Comparison of ENCODE assay signal across 8 mouse cellular contexts in genomic region chr6:31221490-31221889, GRCm38 (mm10).
DNase-seq lines count a peak whose midpoint lies in the region; ATAC-seq and TF ChIP-seq lines count a peak whose summit lies in the region.
"Had no signal": no experiment of that assay in that cellular context is flagged by ENCODE, and none has a peak within 500 bp of the region (broad histone marks: within the 10 kb centered on the region; RNA-seq: fewer than 3 reads in every experiment).

No protein-coding gene starts in this region.

- WGBS in liver, adult 2 months, result under 1% methylated on average over 10 of the region's 10 CpGs
- 31% methylated on average over 10 of the region's 10 CpGs for WGBS in liver, embryonic 11.5 days
- 39% methylated on average over 10 of the region's 10 CpGs for WGBS in heart, embryonic 13.5 days
- 8% methylated on average over 10 of the region's 10 CpGs for WGBS in midbrain, postnatal 0 days

- peak; percentile 92 for DNase-seq in liver, adult 2 months (ENCODE audit: extremely low read depth, low read depth, low spot score)
- no peak for DNase-seq in liver, embryonic 11.5 days (ENCODE audit: low spot score)
- peak; percentile 60 for DNase-seq in midbrain, postnatal 0 days (ENCODE audit: low spot score)
- no peak for DNase-seq in embryo, embryonic 10 days (ENCODE audit: low spot score)
- DNase-seq in cerebellum, postnatal 14 days, result no peak

- no peaks in the 10 kb centered on the region for H3K27me3 ChIP-seq in liver, adult 2 months (ENCODE audit: control insufficient read depth, insufficient read depth, low read length)
- H3K27me3 ChIP-seq in liver, embryonic 11.5 days (replicated peaks; ENCODE audit: control insufficient read depth, insufficient read depth, low read length), result peaks cover 49% of the 10 kb centered on the region
- peaks cover 70% of the 10 kb centered on the region for H3K27me3 ChIP-seq in heart, embryonic 13.5 days (replicated peaks)
- H3K27me3 ChIP-seq in midbrain, postnatal 0 days (ENCODE audit: insufficient read depth, low read length), result 0 out of 2 replicates have a peak, but pooled peaks cover 6% of the 10 kb centered on the region

- TF ChIP-seq CTCF in liver, adult 2 months (IDR thresholded peaks at IDR 0.05; ENCODE audit: low read depth, low read length), result no peak
- no peak for TF ChIP-seq CTCF in midbrain, postnatal 0 days (IDR thresholded peaks at IDR 0.05)

- ATAC-seq in liver, embryonic 11.5 days (replicated peaks; ENCODE audit: low FRiP score), result no peak
- peak; percentile 19 for ATAC-seq in activated CD4-positive, CD25-positive, alpha-beta regulatory T cell, adult 4 months
- ATAC-seq in heart, embryonic 13.5 days (ENCODE audit: extremely low read depth, insufficient number of reproducible peaks, low FRiP score, low TSS enrichment), result no peak
- no peak for ATAC-seq in midbrain, postnatal 0 days (ENCODE audit: low FRiP score)

- H3K4me2 ChIP-seq in liver, embryonic 11.5 days, result no peak overlapping the region
- peak overlapping the region; percentile 16; the same call in 1 of the 2 replicates for H3K4me2 ChIP-seq in heart, embryonic 13.5 days
- H3K4me2 ChIP-seq in midbrain, postnatal 0 days (ENCODE audit: low read depth, low read length, poor library complexity, severe bottlenecking), result peak overlapping the region; percentile 99
- H3K4me2 ChIP-seq: limb, embryonic 12.5 days had no signal

- H3K27ac ChIP-seq in liver, adult 2 months (replicated peaks; ENCODE audit: insufficient read depth, low read depth, low read length), result peak overlapping the region; percentile 55
- H3K27ac ChIP-seq in liver, embryonic 11.5 days (ENCODE audit: low read depth, low read length), result no peak overlapping the region
- no peak overlapping the region for H3K27ac ChIP-seq in heart, embryonic 13.5 days (replicated peaks)
- no peak overlapping the region for H3K27ac ChIP-seq in midbrain, postnatal 0 days (ENCODE audit: low read depth, low read length)
- H3K27ac ChIP-seq: limb, embryonic 12.5 days had no signal

- peaks cover 8% of the 10 kb centered on the region for H3K4me1 ChIP-seq in liver, adult 2 months (ENCODE audit: control insufficient read depth, insufficient read depth, low read length)
- peaks cover 18% of the 10 kb centered on the region for H3K4me1 ChIP-seq in liver, embryonic 11.5 days (replicated peaks; ENCODE audit: control insufficient read depth, insufficient read depth, low read length)
- H3K4me1 ChIP-seq in heart, embryonic 13.5 days, result peaks cover 36% of the 10 kb centered on the region
- peaks cover 9% of the 10 kb centered on the region; the same call in 1 of the 2 replicates for H3K4me1 ChIP-seq in midbrain, postnatal 0 days (ENCODE audit: insufficient read depth, low read length)

- H3K79me2 ChIP-seq in liver, adult 2 months (ENCODE audit: control insufficient read depth, insufficient read depth, low read length), result peaks cover 21% of the 10 kb centered on the region; the same call in 1 of the 2 replicates

- no peaks in the 10 kb centered on the region for H3K9me3 ChIP-seq in liver, embryonic 11.5 days (ENCODE audit: control insufficient read depth, low read length)
- H3K9me3 ChIP-seq in heart, embryonic 13.5 days, result no peaks in the 10 kb centered on the region
- no peaks in the 10 kb centered on the region for H3K9me3 ChIP-seq in midbrain, postnatal 0 days (ENCODE audit: low read length)
- H3K9me3 ChIP-seq: limb, embryonic 12.5 days had no signal

- no peaks in the 10 kb centered on the region for H3K36me3 ChIP-seq in liver, adult 2 months (ENCODE audit: control insufficient read depth, insufficient read depth, low read length)
- H3K36me3 ChIP-seq in liver, embryonic 11.5 days (ENCODE audit: control insufficient read depth, insufficient read depth, low read length), result no peaks in the 10 kb centered on the region
- no peaks in the 10 kb centered on the region for H3K36me3 ChIP-seq in heart, embryonic 13.5 days
- no peaks in the 10 kb centered on the region for H3K36me3 ChIP-seq in midbrain, postnatal 0 days (ENCODE audit: insufficient read depth, low read length)
- H3K36me3 ChIP-seq: limb, embryonic 12.5 days had no signal

- TF ChIP-seq POLR2A in liver, adult 2 months (IDR thresholded peaks at IDR 0.05; ENCODE audit: extremely low read depth, insufficient read depth, low read length), result no peak

- H3K4me3 ChIP-seq in liver, adult 2 months (ENCODE audit: insufficient read depth, low read depth, low read length), result peak overlapping the region; percentile 63
- no peak overlapping the region for H3K4me3 ChIP-seq in liver, embryonic 11.5 days (ENCODE audit: low read depth, low read length)
- no peak overlapping the region for H3K4me3 ChIP-seq in heart, embryonic 13.5 days
- peak overlapping the region; percentile 3; the same call in 1 of the 2 replicates for H3K4me3 ChIP-seq in midbrain, postnatal 0 days (ENCODE audit: low read depth, low read length)
- H3K4me3 ChIP-seq: limb, embryonic 12.5 days had no signal

- H3K9ac ChIP-seq in liver, adult 2 months (ENCODE audit: low read depth, low read length), result peak overlapping the region; percentile 2; the same call in 1 of the 2 replicates
- H3K9ac ChIP-seq in liver, embryonic 11.5 days (ENCODE audit: low read depth, low read length), result no peak overlapping the region
- no peak overlapping the region for H3K9ac ChIP-seq in heart, embryonic 13.5 days
- no peak overlapping the region for H3K9ac ChIP-seq in midbrain, postnatal 0 days (replicated peaks; ENCODE audit: low read length, poor library complexity, severe bottlenecking)
- H3K9ac ChIP-seq: limb, embryonic 12.5 days had no signal

Comparison
In these comparisons a context has a peak if more than half of its experiments do, and no peak if none do; other contexts are left out.
1. DNase-seq: peak in liver, adult 2 months (single experiment) and midbrain, postnatal 0 days (single experiment); none in liver, embryonic 11.5 days (single experiment), embryo, embryonic 10 days (single experiment) and cerebellum, postnatal 14 days (0 of 2).
2. H3K4me3 ChIP-seq: peak in liver, adult 2 months (single experiment) and midbrain, postnatal 0 days (single experiment); none in liver, embryonic 11.5 days (single experiment) and heart, embryonic 13.5 days (single experiment).